Mouse (Mus musculus) left cerebral cortex, adult 18-20 months (tissue): ENCODE measurements at regions not wholly inside any gene's neighbourhood (a gene's known extent, or its start where the extent isn't known, plus 50 kb on each side); places are given as distances from the start of the nearest gene placed in this dataset.
A peak's percentile ranks its signal among the peaks of the same experiment; 100 is the strongest.

Experiments
- DNase-seq, 2 experiments: peaks; one replicate each; pipeline ENCODE4 v3.0.0; 2021 to 2022; ENCODE audit warnings: low spot score in 2 of 2, mixed read lengths in 1 of 2

DNA sequence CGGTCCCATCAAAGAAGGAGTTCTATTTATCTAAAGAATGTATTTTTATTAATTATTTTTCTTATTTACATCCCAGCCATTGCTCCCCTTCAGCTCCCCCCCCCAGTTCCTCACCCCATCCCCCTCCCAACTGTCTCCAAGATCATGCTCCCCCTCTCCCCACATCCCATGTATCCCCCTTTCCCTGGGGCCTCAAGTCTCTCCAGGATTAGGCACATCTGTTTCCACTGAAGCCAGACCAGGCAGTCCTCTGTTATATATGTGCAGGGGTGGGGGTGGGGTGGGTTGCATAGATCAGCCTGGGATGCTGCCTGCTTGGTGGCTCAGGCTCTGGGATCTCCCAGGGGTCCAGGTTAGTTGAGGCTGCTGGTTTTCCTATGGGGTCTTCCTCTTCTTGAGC, 316.8 kb upstream of the Pappa start:
- DNase-seq, result no peak

DNA sequence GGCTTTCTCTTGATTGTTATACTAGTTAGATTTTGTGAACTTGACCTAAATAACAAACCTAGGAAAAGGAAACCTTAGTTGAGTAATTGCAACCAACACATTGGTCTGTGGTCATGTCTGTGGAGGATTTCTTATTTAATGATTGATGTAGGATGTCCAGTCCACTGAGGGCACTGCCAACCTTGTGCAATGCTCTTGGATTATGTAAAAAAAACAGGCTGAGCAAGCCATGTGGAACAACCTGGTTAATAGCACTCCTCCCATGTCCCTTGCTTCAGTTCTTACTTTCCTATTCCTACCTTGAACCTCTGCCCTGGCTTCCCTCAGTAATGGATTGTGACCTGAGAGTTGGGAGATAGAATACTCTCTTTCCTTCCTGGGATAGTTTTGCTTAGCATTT, 312.0 kb upstream of the Pappa start:
- no peak for DNase-seq

DNA sequence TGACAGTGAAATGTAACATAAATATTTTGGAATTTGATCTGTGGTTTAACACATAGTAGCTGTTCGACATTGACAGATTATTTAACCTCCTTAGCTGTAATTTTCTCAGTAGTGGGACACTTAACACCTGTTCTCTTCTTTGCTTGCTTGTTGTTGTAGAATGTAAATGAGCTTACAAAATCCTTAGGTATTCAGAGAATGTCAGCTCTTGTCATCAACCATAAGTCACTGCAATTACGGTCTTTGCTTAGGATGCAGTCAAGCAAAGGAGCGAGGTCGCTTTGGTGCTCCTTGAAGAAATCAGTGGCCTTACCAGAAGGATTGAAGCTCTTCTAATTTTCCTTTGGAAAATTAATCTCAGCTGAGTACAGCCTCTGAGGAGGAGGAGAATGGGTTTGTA, 311.2 kb upstream of the Pappa start:
- no peak for DNase-seq

DNA sequence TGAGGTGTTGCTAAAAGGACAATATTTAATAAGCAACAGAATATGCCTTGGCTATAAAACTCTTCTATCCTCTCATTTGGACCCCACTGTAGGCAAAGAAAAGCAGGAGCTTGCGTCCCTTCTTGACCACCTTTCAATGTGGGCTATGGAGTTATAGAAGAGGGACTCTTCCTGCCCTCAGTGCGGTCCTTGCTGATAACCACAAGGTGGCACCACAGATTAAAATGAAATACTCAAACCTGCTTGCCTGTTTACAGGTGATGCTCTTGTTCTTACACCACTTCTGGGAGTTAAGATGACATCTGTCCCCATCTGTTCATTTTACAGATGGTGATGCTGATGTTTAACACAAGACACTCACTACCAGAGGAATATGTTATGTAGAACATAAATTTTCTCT, 291.1 kb upstream of the Pappa start:
- peak; percentile 10 to 20 for DNase-seq

DNA sequence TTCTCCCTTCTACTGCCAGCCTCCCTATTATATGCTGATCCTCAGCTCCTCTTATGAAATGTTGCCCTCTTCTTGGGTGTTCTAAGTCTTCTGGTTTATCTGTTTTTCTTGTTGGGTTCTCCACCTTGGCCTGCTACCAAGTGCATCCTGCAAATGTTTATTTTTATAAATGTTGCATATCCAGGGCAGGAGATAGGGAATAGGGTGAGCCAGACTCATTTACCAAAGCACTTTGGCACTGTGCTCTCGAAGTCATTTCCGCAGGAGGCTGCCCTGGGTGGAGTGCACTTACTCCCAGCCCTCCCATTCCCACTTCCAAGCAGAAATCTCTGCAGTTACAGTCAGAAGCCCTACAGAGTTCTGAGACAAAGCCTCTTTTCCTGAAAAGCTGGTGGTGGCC, 249.5 kb upstream of the Pappa start:
- DNase-seq, result no peak

DNA sequence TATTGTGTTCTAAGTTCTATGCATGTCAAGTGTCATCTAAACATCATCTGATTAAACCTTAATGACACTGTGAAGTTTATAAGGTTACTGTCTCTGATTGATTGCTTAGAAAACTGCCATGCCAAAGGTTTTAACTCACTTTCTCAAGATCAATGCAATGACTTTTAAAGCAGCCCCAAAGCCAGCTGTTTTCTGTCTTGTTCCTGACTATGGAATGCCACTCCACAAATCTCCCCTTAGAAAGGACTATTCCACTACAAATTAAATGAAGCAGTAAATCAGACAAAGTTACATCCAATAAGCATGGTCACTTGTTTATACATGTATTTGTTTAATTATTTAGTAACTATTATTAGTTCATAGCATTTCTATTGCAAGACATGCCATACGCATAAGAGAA, 247.1 kb upstream of the Pappa start:
- DNase-seq, result no peak

DNA sequence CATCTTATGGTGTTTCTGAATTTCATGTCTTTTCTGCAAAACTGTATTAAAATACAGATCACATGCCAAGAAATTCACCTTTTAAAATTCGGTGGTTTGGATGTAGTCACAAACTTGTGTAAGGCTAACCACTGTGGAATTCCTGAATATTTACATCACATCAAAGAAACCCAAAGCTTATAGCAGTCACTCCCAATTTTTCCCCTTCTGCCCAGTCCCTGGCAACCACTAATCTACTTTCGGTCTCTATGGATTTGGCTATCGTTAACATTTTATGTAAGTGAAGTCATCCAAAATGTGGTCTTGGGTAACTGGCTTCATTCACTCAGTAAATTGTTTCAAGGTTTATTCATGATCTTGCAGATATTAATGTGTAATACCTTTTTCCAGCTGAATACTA, 226.0 kb upstream of the Pappa start:
- DNase-seq, result no peak

DNA sequence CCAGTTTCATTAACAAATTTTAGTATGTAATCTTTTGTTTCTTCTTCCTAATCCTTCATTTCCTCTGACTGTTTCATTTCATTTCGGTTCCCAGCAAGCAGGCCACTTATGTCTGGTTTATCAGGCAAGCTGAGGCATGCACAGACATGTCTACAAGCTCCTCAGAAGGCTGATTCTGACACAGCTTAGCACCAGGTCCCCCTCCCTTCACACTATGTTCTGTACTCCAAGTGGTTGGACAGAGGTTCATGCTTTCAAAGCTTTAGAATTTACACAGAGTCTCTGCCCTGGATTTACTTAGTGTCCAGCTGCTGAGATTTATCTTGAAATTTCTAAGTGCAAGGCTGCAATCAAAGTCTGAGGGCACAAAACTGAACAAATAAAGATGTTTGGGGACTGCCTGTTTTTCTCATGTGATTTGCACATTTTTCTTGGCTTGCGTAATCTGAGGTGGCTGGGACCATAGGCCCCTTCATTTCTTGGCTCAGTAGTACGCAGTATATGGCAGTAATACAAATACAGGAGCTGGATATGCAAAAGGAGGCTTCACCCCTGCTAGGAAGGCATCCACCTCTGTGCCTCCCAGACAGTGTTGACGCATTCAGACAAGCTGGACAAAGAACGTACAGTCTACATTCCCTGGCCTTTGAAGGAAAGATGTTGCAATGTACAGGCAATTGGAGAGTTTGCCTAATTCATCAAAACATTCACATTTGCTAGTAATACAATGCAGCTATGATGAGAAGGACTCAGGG, 222.7 kb upstream of the Pappa start:
- no peak for DNase-seq

DNA sequence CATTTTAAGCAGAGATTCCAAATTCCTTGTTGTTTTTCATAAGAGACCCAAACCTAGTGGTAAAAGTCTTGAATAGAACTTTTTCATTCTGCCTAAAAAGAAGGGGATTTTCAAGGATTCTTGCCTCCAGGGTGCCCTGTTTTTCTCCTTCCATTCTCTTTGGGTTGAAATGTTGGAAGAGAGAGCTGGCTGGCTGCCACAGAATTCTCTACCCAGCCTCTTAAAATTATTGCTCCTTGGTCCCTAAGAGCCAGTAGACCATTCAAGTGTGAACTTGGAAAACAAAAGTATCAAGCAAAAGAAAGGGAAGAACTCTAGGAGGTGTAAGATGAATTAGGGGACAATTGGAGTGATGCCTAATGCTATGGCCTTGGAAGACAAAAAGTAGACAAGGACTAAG, 200.2 kb upstream of the Pappa start:
- DNase-seq, result no peak

DNA sequence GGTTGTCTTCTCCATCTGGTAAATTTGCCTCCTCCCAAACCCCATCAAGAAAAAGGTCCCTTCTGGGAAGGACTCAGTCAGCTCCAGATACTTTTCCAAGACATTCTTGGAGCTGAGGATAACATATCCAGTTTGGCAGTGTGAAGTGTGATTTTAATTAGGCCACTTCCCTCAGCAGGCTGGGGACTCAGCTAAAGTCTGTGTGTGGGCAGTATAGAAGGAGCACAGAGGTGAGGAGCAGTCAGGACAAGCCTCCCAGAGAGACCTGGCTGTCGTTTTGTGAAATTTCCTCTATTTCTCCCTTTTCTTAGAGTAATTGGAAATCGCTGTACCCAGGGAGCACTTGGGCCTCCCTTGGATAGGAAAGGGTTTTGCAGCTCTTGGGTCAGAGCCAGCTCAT, 195.4 kb upstream of the Pappa start:
- DNase-seq, result no peak

DNA sequence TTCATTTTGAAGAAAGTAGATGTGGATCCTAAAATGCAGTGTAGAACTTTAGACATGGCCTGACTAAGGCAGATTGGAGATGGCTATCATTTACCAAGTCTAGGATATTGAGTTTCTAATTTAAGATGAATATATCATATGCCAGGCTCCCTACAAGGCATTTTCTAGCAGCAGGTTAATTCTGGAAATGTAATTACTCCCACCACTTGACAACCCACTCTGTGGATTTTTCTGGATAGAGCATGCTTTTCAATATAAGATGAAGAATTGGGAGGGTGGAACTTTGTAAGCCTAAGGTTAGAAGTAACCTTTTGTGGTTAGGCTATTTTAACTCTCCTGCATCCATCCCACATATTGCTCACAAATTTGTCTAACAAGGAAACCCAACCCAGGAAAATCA, 178.4 kb upstream of the Pappa start:
- DNase-seq, result no peak

DNA sequence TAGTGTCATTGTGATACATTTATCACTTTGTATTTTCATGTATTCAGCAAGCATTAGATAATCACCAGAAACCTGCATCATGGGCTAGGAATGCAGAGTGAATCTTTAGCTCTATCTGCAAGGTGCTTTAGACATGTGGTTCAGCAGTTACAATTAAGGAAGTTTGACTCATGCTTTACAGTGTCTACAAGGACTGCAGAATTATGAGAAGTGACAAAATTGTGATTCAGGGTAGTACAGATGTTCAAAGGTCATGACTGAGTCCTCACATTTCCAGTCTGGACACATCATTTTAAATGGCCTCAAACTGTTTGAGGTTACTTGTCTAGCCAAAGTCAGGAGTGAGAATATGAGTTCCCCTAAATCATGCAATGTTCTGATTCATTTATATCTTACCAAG, 171.3 kb upstream of the Pappa start:
- no peak for DNase-seq

DNA sequence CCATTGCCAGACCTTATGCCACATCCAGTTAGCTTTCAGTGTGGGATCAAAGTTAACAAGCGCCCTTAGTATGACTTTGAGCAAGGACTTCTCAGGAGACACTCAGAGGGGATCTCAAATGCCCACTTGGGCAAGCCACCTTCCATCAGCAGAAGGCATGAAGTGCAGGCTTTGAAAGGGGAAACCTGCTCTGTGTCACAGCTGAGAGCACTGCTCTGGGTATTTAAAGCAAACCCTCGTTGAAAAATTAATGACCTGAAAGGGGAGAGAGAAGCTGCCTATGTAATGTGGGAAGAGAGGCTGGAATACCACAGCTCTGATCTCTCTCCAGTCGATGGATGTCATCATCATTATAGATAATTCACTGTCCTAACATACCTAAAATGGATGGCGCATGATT, 165.1 kb upstream of the Pappa start:
- no peak for DNase-seq

DNA sequence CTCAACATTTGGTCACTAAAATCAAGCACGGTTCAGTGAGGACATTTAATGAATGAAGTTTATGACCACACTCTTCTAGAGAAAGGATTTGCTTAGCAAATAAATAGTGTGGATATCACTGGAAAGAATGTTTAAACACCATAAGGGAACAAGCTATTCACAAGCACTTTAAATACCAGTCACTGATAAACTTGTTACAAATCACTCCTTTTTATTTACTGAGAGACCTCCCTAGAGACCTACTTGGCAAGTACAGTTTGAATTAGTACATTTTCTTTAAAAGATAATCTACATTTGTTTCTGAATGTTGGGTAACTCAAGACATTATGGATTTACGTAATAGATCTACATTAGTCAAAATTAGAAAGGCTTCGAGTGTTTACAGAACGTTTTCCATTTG, 162.2 kb upstream of the Pappa start:
- DNase-seq, result no peak
